Mouse (Mus musculus) testis, adult 2 months (tissue): Measurements from ENCODE around the gene Umad1. TPM values are rescaled to one million over a fixed set of nuclear protein-coding genes. Genes with fewer than 3 reads are reported as not detected.
"Not testable (repeated sequence)": the region's sequence is repeated elsewhere in the genome, so short reads cannot be mapped to it uniquely, and the experiment has no call there.

Experiments
- H3K27ac ChIP-seq: fragments of 200-500 bp; 2 replicates; pipeline ENCODE4 v1.5.1; 2012; ENCODE audit warnings: low read depth, low read length; ENCODE audit not compliant: control insufficient read depth, insufficient read depth
- H3K27me3 ChIP-seq: fragments of 200-500 bp; 2 replicates; pipeline ENCODE4 v1.6.1; 2012; ENCODE audit warnings: mild to moderate bottlenecking, low read length, moderate library complexity; ENCODE audit not compliant: control insufficient read depth, insufficient read depth
- H3K36me3 ChIP-seq: fragments of 200-500 bp; 2 replicates; pipeline ENCODE4 v1.6.1; 2012; ENCODE audit warnings: mild to moderate bottlenecking, low read length; ENCODE audit not compliant: control insufficient read depth, insufficient read depth
- H3K4me1 ChIP-seq: fragments of 200-500 bp; 2 replicates; pipeline ENCODE4 v1.6.1; 2012; ENCODE audit warnings: low read length; ENCODE audit not compliant: control insufficient read depth, insufficient read depth
- H3K4me3 ChIP-seq: fragments of 200-500 bp; 2 replicates; pipeline ENCODE4 v1.5.1; 2012; ENCODE audit warnings: low read depth, mild to moderate bottlenecking, low read length, moderate library complexity, mixed read lengths; ENCODE audit not compliant: control insufficient read depth
- CTCF ChIP-seq: fragments of 200-500 bp; IDR thresholded peaks from 2 replicates; pipeline ENCODE4 v1.5.1; 2012; ENCODE audit warnings: low read depth, mild to moderate bottlenecking, inconsistent platforms, low read length, moderate library complexity; ENCODE audit not compliant: control insufficient read depth, insufficient read depth, insufficient replicate concordance
- POLR2A ChIP-seq: fragments of 200-500 bp; IDR thresholded peaks from 2 replicates; pipeline ENCODE4 v1.6.1; 2012; ENCODE audit warnings: low read depth, mild to moderate bottlenecking, inconsistent platforms, low read length, moderate library complexity; ENCODE audit not compliant: control insufficient read depth
- polyA plus RNA-seq: library from polyadenylated mRNA; depleted of rRNA; stranded (reverse); fragments of >200 nt; gene quantifications from 2 replicates; pipeline ENCODE4 v1.2.3, GENCODE M21; 2012

Umad1 gene
- polyA plus RNA-seq, 1 experiment, result 7.0 TPM

DNA sequence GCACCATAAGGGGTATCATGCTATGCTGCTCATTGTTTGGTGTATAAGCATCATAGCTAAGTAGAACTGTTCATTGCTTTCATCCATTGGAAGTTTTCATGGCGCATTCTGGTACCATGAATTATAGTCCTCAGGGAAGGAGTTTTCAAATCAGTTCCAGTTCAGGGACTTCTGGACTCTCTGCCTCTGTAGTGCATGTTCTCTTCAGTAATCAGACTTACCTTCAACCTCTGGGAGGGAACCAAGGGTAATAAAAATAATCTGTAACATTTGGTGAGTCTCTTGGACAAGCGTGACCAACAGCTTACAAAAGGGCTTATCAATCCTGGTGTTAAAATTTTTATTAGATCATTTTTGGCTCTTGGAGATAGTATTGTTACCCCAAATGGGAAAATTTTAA, 60.5 kb downstream of the Umad1 start:
- TF ChIP-seq POLR2A, result no peak
- TF ChIP-seq CTCF, result no peak
- no peak overlapping the region for H3K4me3 ChIP-seq
- no peaks in the 10 kb centered on the region for H3K36me3 ChIP-seq
- H3K4me1 ChIP-seq, result no peaks in the 10 kb centered on the region
- no peaks in the 10 kb centered on the region for H3K27me3 ChIP-seq
- no peak overlapping the region for H3K27ac ChIP-seq

DNA sequence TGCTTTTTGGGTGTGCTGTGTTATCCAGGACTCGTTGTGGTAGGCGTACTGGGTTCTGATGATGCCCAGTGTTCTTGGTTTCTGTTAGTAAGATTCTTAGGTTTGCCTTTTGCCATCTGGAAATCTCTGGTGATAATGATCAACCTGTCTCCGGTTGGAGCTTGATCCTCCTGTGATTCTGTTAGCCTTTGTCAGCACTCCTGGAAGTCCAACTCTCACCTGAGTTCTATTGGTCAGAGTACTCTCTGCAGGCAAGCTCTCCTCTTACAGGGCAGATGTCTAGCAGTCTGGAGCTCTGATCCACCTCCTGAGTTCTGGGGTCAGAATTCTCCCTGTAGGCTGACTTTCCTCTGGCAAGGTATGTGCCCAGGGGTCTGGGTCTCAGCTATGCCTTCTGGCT, 72.4 kb downstream of the Umad1 start:
- not testable (repeated sequence) for H3K27ac ChIP-seq, H3K4me3 ChIP-seq, H3K4me1 ChIP-seq, H3K36me3 ChIP-seq, H3K27me3 ChIP-seq

DNA sequence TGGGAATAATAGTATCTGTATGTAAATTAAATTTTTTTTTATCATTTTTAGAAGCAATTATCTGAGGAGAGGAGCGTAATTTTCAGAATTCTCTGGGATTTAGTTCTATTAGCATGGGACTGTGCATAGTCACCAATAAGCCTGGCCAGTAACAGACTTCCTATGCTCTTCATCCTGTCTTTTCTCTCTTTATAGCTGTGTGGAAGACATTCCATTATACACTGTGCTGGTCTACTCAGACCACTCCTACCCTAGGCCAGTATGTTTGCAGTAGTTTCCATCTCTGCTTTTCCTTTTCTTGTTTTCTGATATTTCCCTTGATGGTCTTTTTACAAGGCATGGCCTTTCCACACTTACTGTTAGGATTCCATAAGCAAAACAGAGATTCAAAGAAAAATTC, 74.3 kb downstream of the Umad1 start:
- Histone ChIP-seq H3K4me3 (no peak overlapping the region), H3K4me1 (no peaks in the 10 kb centered on the region), H3K27ac (no peak overlapping the region), H3K36me3 (no peaks in the 10 kb centered on the region), H3K27me3 (no peaks in the 10 kb centered on the region)
- no peak for TF ChIP-seq POLR2A
- TF ChIP-seq CTCF, result no peak

DNA sequence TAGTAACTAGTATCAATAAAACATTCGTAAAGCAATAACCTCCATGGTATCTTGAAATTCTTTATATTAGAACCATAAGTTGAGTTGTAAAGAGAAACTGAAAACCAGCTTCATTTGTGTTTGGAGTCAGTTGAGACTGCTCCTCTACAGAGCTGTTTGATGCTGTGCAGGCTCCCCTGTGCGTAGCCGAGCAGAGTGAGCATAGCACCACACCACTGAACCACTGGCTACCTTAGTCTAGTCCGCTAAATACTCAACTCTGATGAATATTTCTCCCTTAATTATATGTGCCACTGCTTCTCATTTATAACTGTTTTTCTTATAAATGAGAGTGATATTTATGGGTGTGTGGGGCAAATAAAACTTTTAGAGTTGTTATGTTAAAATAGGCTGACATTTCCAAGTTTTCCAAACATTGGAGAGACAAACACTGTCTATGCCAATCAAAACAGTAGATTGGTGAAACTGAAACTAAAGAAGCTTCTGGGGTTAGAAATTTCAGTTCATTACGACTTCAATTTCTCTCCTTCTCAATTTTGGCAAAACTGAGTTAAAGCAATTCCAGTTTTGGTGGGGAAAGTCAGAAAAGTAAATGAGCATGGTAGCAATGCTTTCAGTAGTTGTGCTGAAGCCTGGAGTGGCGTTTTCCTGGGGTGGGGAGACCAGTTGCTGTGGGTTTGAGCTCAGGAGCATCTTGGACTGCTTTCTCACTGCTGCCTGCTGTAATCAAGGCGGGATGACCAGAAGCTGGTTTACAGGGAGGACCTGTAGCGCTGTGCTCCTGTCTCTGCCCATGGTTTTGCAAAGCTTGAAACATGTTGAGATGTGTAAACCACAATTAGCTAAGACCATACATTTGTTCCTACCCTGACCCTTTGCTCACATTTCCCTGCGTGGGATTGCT, 77.7 kb downstream of the Umad1 start:
- Histone ChIP-seq H3K4me3 (no peak overlapping the region), H3K27ac (no peak overlapping the region), H3K27me3 (no peaks in the 10 kb centered on the region), H3K4me1 (no peaks in the 10 kb centered on the region), H3K36me3 (no peaks in the 10 kb centered on the region)
- TF ChIP-seq CTCF, result no peak
- TF ChIP-seq POLR2A, result no peak

DNA sequence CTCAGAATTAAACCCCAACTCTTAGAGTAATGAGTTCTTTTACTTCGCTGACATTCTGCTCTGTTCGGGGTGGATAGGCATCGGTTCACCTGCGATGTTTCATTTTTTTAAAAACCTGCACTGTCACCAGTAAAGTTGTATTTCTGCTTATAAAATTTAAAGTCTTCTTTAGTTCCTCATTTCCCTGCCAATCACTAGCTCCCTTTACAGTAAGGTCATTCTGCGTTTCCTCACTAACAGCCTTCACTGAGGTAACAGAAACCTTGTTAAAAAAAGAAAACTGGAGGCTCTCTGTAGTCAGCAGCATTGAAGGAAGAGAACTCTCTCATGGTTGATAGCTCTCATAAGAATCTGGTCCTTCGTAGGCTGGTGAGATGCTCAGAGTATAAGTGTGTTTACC, 80.4 kb downstream of the Umad1 start:
- TF ChIP-seq CTCF, result no peak
- TF ChIP-seq POLR2A, result no peak
- Histone ChIP-seq H3K27me3 (no peaks in the 10 kb centered on the region), H3K4me3 (no peak overlapping the region), H3K36me3 (no peaks in the 10 kb centered on the region), H3K27ac (no peak overlapping the region), H3K4me1 (no peaks in the 10 kb centered on the region)

GRCm38 (mm10) chr6:8343271-8343670, 84.2 kb downstream of the Umad1 start:
- Histone ChIP-seq H3K36me3 (no peaks in the 10 kb centered on the region), H3K4me1 (no peaks in the 10 kb centered on the region), H3K4me3 (no peak overlapping the region), H3K27ac (no peak overlapping the region), H3K27me3 (no peaks in the 10 kb centered on the region)
- TF ChIP-seq POLR2A, result no peak
- no peak for TF ChIP-seq CTCF

- Histone ChIP-seq H3K4me3 (no peak overlapping the region), H3K27ac (no peak overlapping the region), H3K27me3 (no peaks in the 10 kb centered on the region), H3K4me1 (no peaks in the 10 kb centered on the region), H3K36me3 (no peaks in the 10 kb centered on the region)
- no peak for TF ChIP-seq CTCF
These were observed 86.2 kb downstream of the Umad1 start for GRCm38 (mm10) chr6:8345219-8345856.
